Mouse (Mus musculus) limb, embryonic 11.5 days (tissue): ENCODE measurements around the gene Tsga13. TPM values are rescaled to one million over a fixed set of nuclear protein-coding genes. Genes with fewer than 3 reads are reported as not detected.

ENCODE experiments used
- ATAC-seq: fragments of 200-750 bp; cut with Nextera tagmentation; 2 replicates; pipeline ENCODE4 v1.8.0; 2017; ENCODE audit warnings: low read depth; ENCODE audit not compliant: insufficient number of reproducible peaks, low FRiP score, low TSS enrichment
- DNase-seq: peaks from one replicate; pipeline ENCODE4 v3.0.0-alpha.2; 2015; ENCODE audit warnings: low spot score
- H3K27ac ChIP-seq: fragments of 300-500 bp; sonication (generic); replicated peaks from 2 replicates; pipeline ENCODE4 v1.5.1; 2014; ENCODE audit warnings: low read depth, mild to moderate bottlenecking, low read length
- H3K27me3 ChIP-seq: fragments of 300-500 bp; sonication (generic); 2 replicates; pipeline ENCODE4 v1.6.1; 2014; ENCODE audit warnings: mild to moderate bottlenecking, low read length, mixed read lengths; ENCODE audit not compliant: control insufficient read depth, insufficient read depth
- H3K36me3 ChIP-seq: fragments of 300-500 bp; sonication (generic); 2 replicates; pipeline ENCODE4 v1.6.1; 2014; ENCODE audit warnings: mild to moderate bottlenecking, low read length, moderate library complexity, mixed read lengths; ENCODE audit not compliant: control insufficient read depth, insufficient read depth
- H3K4me1 ChIP-seq: fragments of 300-500 bp; sonication (generic); 2 replicates; pipeline ENCODE4 v1.6.1; 2014; ENCODE audit warnings: low read length, mixed read lengths; ENCODE audit not compliant: control insufficient read depth, insufficient read depth
- H3K4me2 ChIP-seq: fragments of 300-500 bp; sonication (generic); 2 replicates; pipeline ENCODE4 v1.6.1; 2014; ENCODE audit warnings: low read depth, mild to moderate bottlenecking, moderate library complexity; ENCODE audit not compliant: severe bottlenecking
- H3K4me3 ChIP-seq: fragments of 300-500 bp; sonication (generic); 2 replicates; pipeline ENCODE4 v1.5.1; 2014; ENCODE audit warnings: low read depth, low read length
- H3K9ac ChIP-seq: fragments of 300-500 bp; sonication (generic); 2 replicates; pipeline ENCODE4 v1.6.1; 2014; ENCODE audit warnings: mild to moderate bottlenecking, low read length
- H3K9me3 ChIP-seq: fragments of 300-500 bp; sonication (generic); 2 replicates; pipeline ENCODE4 v1.6.1; 2016; ENCODE audit warnings: low read length; ENCODE audit not compliant: control insufficient read depth
- WGBS: fragments of 180-500 bp; shearing (Covaris S2); extraction: QIAGEN DNeasy Blood & Tissue Kit; methylation state at CpG from one replicate; pipeline ENCODE4 v1.1.7; 2014; 5-methylcytosine and 5-hydroxymethylcytosine counted together
- polyA plus RNA-seq: library from polyadenylated mRNA; unstranded; fragments of >200 nt; fragmentation: Nextera tagmentation; extraction: Ambion mirVana; gene quantifications from 2 replicates; pipeline ENCODE4 v1.2.1, GENCODE M21; 2014

The Tsga13 gene
- polyA plus RNA-seq, 1 experiment from 2014 or later: 0.25 TPM

DNA sequence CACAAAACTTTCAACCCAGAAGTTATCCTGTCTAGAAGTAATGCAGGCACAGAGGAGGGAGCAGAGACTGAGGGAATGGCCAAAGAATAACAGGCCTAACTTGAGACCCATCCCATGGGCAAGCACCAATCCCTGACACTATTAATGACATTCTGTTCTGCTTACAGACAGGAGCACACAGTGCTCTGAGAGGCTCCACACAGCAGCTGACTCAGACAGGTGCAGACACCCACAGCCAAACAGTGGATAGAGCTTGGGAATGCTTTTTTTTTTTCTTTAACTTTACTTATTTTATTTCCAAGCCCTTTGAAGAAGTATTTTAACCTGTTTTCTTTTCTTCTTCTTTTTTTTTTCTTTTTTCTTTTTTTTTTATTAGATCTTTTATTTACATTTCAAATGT, 23.6 kb downstream of the Tsga13 start:
- DNase-seq: no peak
- 0 out of 2 replicates have a peak, but pooled peaks cover 2% of the 10 kb centered on the region for H3K4me1 ChIP-seq
- H3K36me3 ChIP-seq: no peaks in the 10 kb centered on the region; the same call in 1 of the 2 replicates
- H3K9me3 ChIP-seq: no peaks in the 10 kb centered on the region
- no peaks in the 10 kb centered on the region for H3K27me3 ChIP-seq
- no peak overlapping the region for H3K9ac ChIP-seq
- H3K27ac ChIP-seq: no peak overlapping the region
- no peak overlapping the region for H3K4me3 ChIP-seq
- ATAC-seq: no peak
- no peak overlapping the region for H3K4me2 ChIP-seq

DNA sequence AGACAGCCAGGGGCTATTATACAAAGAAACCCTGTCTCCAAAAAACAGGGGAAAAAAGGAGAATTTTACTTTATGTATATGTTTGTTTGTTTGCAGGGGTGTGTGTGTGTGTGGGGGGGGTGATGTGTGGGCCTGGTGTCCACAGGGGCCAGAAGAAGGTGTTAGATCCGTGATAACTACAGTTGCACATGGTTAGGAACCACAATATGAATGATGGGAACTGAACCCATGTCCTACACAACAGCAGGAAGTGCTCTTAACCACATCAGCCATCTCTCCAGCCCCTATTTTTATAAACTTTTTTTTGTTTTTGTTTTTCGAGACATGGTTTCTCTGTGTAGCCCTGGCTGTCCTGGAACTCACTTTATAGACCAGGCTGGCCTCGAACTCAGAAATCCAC, 30.5 kb downstream of the Tsga13 start:
- H3K4me2 ChIP-seq: no peak overlapping the region
- ATAC-seq: no peak
- no peaks in the 10 kb centered on the region for H3K27me3 ChIP-seq
- H3K4me3 ChIP-seq: no peak overlapping the region
- DNase-seq: no peak
- no peak overlapping the region for H3K27ac ChIP-seq
- H3K36me3 ChIP-seq: peaks cover 6% of the 10 kb centered on the region; the same call in 1 of the 2 replicates
- H3K4me1 ChIP-seq: no peaks in the 10 kb centered on the region
- WGBS: 90% methylated on average over 3 of the region's 3 CpGs
- H3K9me3 ChIP-seq: no peaks in the 10 kb centered on the region
- H3K9ac ChIP-seq: no peak overlapping the region

DNA sequence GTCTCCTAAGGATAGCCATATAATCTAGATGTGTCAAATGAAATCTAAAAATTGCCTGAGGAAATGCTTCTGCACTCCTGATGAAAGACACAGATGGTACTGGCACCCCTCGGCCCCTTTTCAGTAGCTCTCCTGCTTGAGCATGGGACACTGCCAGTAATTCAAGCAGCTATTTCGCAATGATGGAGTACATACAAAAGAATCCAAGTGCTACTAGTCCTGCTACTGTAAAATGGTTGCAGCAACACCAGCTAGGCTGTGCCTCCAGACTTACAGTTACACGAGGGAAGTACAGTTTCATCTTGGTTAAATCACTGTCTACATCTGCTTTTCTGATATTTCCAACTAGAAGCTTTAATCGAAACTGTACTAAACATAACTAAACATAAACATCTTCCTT, 31.9 kb downstream of the Tsga13 start:
- DNase-seq (no peak), ATAC-seq (no peak)
- Histone ChIP-seq H3K4me1 (no peaks in the 10 kb centered on the region), H3K4me2 (no peak overlapping the region), H3K27me3 (no peaks in the 10 kb centered on the region), H3K36me3 (peaks cover 6% of the 10 kb centered on the region; the same call in 1 of the 2 replicates), H3K4me3 (no peak overlapping the region), H3K9me3 (no peaks in the 10 kb centered on the region), H3K9ac (no peak overlapping the region), H3K27ac (no peak overlapping the region)
- 93% methylated on average over 4 of the region's 4 CpGs for WGBS

DNA sequence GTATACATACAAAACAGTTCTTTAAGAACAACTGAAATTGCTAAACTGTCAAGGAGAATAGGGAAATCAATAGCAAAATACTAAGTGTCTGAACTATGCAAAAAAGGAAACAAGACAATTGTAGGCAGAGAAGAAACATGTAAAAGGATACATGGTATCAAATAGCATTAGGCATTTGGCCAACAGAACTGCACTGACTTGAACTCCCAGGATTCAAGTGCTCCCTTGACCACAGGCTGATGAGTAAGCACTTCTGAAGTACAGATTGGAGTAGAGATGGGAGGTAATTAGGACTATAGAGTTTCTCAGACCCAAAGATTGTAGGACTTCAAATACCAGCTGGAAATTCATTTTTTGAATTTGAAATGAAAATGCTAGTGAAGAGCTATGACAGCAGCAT, 38.7 kb downstream of the Tsga13 start:
- H3K9ac ChIP-seq: no peak overlapping the region
- H3K9me3 ChIP-seq: no peaks in the 10 kb centered on the region
- no peaks in the 10 kb centered on the region for H3K27me3 ChIP-seq
- DNase-seq: no peak
- H3K27ac ChIP-seq: no peak overlapping the region
- ATAC-seq: no peak
- no peak overlapping the region for H3K4me2 ChIP-seq
- H3K36me3 ChIP-seq: peaks cover 2% of the 10 kb centered on the region; the same call in 1 of the 2 replicates
- no peak overlapping the region for H3K4me3 ChIP-seq
- no peaks in the 10 kb centered on the region for H3K4me1 ChIP-seq

DNA sequence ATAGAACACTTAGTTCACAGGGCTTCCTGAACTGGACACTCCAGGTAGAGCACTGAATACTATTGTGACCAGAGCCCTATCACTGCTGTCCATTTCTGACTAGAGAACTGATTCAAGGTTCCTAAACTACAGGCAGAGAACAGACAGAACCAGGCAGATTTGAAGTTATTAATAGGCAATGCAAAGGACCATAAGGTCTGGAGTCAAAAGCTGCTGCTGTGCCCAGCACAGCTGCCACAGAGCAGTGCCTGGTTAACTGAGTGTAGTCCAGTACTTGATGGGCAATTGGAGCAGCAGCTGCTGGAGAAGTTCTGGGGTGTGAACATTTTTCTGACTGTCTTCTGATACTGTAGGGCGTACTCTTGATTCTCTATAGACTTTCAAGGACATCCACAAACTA, 48.9 kb downstream of the Tsga13 start:
- DNase-seq: no peak
- no peak overlapping the region for H3K4me2 ChIP-seq
- H3K36me3 ChIP-seq: no peaks in the 10 kb centered on the region
- no peak overlapping the region for H3K9ac ChIP-seq
- H3K27me3 ChIP-seq: no peaks in the 10 kb centered on the region
- 97% methylated on average over 1 of the region's 1 CpGs for WGBS
- H3K9me3 ChIP-seq: no peaks in the 10 kb centered on the region
- H3K4me1 ChIP-seq: no peaks in the 10 kb centered on the region
- H3K27ac ChIP-seq: no peak overlapping the region
- no peak for ATAC-seq
- H3K4me3 ChIP-seq: no peak overlapping the region

DNA sequence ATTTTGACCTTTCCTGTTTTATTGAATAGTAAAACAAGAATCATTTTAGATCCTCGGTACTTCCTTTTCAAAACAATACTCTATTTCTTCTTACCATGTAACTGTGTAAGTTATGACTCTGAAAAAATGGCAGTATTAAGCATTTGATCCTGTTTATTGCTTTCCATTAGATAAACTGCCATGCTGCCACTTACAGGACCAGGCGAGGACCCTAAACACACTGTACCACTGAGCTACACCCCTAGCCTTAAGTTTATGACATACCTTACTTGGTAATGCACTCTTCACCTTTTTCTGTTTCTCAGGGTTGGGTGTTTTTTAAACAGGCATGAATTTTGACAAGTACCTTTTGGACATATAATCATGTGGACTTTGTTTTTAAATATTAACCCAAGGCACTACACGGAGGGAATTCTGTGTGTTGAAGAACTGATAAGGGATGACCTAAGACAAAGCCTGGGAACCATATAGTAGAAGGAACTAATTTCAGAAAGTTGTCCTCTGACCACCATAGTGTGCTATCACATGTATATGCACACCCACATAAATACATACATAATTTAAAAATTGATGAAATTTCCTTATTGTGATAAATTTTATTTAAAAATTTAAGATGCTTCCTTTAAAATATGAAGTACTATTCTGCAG, 50.2 kb downstream of the Tsga13 start:
- Histone ChIP-seq H3K27ac (no peak overlapping the region), H3K4me2 (no peak overlapping the region), H3K4me1 (no peaks in the 10 kb centered on the region), H3K9me3 (no peaks in the 10 kb centered on the region), H3K4me3 (no peak overlapping the region), H3K27me3 (no peaks in the 10 kb centered on the region), H3K36me3 (no peaks in the 10 kb centered on the region), H3K9ac (no peak overlapping the region)
- no peak for ATAC-seq
- WGBS: 84% methylated on average over 3 of the region's 3 CpGs
- DNase-seq: no peak

DNA sequence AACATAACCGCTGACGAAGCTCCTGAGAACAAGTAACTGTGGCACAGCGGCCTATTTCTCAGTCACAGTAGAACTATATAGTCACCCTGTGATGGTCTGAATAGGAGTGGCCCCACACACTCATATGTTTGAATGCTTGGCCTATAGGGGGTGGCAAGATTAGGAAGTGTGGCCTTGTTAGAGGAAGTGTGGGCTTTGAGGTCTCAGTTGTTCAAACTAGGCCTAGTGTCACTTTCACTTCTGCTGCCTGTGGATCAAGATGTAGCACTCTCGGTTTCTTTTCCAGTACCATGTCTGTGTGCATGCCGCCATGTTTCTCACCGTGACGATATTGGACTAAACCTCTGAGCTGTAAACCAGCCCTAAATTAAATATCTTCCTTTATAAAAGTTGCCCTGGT, 59.4 kb downstream of the Tsga13 start:
- ATAC-seq: no peak
- Histone ChIP-seq H3K9me3 (no peaks in the 10 kb centered on the region), H3K4me2 (no peak overlapping the region), H3K4me3 (no peak overlapping the region), H3K4me1 (no peaks in the 10 kb centered on the region), H3K27ac (no peak overlapping the region), H3K36me3 (no peaks in the 10 kb centered on the region; the same call in 1 of the 2 replicates), H3K27me3 (no peaks in the 10 kb centered on the region), H3K9ac (no peak overlapping the region)
- WGBS: 97% methylated on average over 7 of the region's 7 CpGs
- no peak for DNase-seq

DNA sequence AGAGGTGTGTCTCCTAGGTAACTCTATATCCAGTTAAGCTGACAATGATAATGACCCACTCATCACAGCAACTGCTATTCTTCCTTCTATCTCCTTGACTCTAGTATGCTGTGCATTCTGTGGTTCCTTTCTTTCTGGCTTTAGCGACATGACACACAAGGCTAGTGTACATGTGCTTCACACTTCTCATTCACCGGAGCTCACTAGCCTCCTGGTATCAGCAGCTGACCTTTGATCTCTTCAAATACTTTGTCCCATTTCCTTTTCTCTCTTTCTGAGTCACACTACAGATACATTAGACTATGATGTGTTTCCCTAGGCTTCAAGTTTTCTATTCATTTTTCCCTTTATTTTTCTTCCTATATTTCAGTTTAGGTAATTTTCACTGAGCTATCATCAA, 60.2 kb downstream of the Tsga13 start:
- Histone ChIP-seq H3K4me2 (no peak overlapping the region), H3K9ac (no peak overlapping the region), H3K27ac (no peak overlapping the region), H3K36me3 (no peaks in the 10 kb centered on the region; the same call in 1 of the 2 replicates), H3K27me3 (no peaks in the 10 kb centered on the region), H3K4me3 (no peak overlapping the region), H3K9me3 (no peaks in the 10 kb centered on the region), H3K4me1 (no peaks in the 10 kb centered on the region)
- ATAC-seq (no peak), DNase-seq (no peak)
- WGBS: 89% methylated on average over 2 of the region's 2 CpGs

DNA sequence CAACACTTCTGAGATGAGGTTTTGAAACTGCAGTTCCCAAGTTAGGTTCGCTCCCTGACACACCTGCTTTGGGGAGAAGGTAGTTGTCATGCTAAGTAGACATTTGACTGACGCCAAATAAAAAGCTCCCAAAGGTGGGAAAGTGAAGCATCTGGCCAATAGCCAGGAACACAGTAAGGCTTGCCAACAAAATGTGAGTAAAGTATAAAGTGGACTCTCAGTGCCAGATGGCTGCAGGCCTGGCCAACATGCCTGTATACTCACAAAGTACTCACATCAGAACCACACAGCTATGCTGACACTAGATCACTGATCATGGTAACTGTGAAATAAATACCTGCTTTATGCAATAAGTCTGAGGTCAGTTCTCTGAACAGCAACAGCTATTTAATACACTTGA, 65.6 kb downstream of the Tsga13 start:
- Histone ChIP-seq H3K36me3 (no peaks in the 10 kb centered on the region), H3K4me3 (no peak overlapping the region), H3K9ac (no peak overlapping the region), H3K9me3 (no peaks in the 10 kb centered on the region), H3K4me2 (no peak overlapping the region), H3K27ac (no peak overlapping the region), H3K4me1 (no peaks in the 10 kb centered on the region), H3K27me3 (no peaks in the 10 kb centered on the region)
- no peak for ATAC-seq
- no peak for DNase-seq
- 88% methylated on average over 2 of the region's 2 CpGs for WGBS
